Mouse (Mus musculus) stomach, postnatal 0 days (tissue): ENCODE results near the gene Ripply3.

Experiments used
- CTCF ChIP-seq: IDR thresholded peaks from 2 replicates; pipeline ENCODE4 v1.5.1; 2016; ENCODE audit warnings: antibody characterized with exemption, low read depth, mild to moderate bottlenecking, moderate library complexity
- EP300 ChIP-seq: optimal IDR thresholded peaks from 2 replicates; pipeline ENCODE3; 2016; ENCODE audit warnings: antibody characterized with exemption

DNA sequence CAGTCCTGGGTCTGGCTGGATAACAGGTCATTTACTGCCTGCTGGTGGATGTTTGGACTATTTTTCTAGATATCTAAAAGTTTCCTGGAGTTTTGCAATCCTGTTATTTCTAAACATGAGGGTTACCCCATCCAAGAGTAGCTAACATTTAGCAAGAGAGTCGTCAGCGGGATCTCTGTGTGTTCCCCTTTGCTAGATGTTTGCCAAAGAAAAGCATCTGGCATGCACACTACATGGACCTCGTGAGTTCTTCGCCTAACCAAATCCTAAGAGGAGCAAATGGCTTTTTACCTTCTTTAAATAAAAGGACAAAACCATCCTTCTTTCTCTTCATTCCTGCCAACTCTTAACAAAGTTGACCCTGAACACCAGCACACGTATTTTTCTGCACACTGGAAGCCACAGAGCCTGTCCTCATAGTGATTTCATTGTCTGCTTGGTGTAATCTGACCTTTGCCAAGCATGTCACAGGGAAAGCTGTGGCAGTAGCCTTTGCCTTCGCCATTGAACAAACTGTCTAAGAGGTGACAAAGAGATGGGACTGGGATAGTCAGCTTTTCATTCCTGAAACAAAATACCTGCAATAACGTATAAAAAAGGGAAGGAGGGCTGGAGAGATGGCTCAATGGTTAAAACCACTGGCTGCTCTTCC is 19.0 kb downstream of the Ripply3 start:
- TF ChIP-seq CTCF (no peak), EP300 (no peak)
